Mouse (Mus musculus) stomach, postnatal 0 days (tissue): ENCODE measurements around the gene Sln.

Experiments
- CTCF ChIP-seq: IDR thresholded peaks from 2 replicates; pipeline ENCODE4 v1.5.1; 2016; ENCODE audit warnings: antibody characterized with exemption, low read depth, mild to moderate bottlenecking, moderate library complexity
- EP300 ChIP-seq: optimal IDR thresholded peaks from 2 replicates; pipeline ENCODE3; 2016; ENCODE audit warnings: antibody characterized with exemption

DNA sequence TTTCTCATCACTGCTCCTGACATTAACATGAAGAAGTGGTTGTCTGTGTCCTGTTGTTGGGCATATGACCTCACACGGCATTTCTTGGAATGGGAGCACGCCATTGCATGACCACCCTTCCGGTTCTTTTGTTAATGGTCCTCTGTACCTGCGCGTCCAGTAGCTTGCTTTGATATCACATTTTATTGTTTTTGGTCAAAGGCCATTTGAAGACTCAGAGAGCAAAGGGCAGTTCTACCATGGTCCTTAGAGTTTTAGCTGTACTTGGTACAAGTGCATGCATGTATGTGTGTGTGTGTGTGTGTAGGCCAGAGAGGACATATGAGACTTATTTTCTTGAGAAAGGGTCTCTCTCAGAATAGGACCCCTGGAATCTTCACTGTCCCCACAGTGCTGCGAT is 36.5 kb upstream of the Sln start:
- TF ChIP-seq CTCF = no peak
- no peak for TF ChIP-seq EP300
